Mouse (Mus musculus) thymus, adult 2 months (tissue): ENCODE data around the gene Lcn5.

Experiments
- CTCF ChIP-seq: fragments of 200-500 bp; IDR thresholded peaks from 2 replicates; pipeline ENCODE4 v1.5.1; 2012; ENCODE audit warnings: mild to moderate bottlenecking, control low read depth, low read length, moderate library complexity, borderline replicate concordance; ENCODE audit not compliant: control insufficient read depth, poor library complexity, insufficient read depth; ENCODE audit errors: extremely low read depth
- POLR2A ChIP-seq: fragments of 200-500 bp; IDR thresholded peaks from 2 replicates; pipeline ENCODE4 v1.6.1; 2012; ENCODE audit warnings: mild to moderate bottlenecking, low read length, control low read depth, moderate library complexity; ENCODE audit not compliant: control insufficient read depth, poor library complexity, insufficient read depth; ENCODE audit errors: extremely low read depth

DNA sequence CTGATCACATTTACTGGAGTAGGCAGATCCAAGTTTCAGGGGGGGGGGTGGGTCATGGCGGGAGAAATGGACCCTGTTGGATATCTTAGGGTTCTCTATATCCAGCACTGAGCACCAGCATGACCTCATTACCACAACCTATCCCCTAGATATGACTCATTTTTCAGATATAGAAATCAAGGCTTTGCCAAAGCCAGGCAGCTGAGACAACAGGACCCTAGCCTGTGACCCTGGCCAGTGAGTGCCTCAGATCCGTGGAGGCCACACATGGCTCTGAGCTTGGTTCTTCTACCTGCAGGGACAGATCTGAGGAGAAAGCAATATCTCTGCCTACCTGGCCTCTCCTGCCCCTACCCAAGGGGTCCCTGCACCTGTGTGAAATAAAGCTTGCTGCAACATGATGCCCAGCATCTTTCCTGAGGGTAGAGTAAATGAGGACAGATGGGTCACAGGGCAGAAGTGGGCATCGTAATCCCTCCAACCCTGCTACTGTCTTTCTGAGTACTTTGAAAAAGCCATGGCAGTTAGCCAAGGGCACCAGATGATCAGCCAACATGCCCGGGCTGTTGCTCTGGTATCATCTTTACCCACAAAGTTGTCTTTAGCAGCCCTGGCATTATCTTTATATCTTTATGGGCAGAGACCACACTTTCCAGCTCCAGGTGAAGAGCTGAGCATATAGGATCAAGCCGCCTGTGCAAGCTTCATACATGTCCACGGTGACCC lies 3.7 kb downstream of the Lcn5 start:
- TF ChIP-seq POLR2A (no peak), CTCF (no peak)
